Mouse (Mus musculus) brain, embryonic 14.5 days (tissue): ENCODE results near the gene Myo19.

Experiments used
- CTCF ChIP-seq: fragments of 200-500 bp; IDR thresholded peaks from 2 replicates; pipeline ENCODE4 v1.5.1; 2012; ENCODE audit warnings: inconsistent platforms, mild to moderate bottlenecking, moderate library complexity, borderline replicate concordance; ENCODE audit not compliant: insufficient read depth, insufficient read length; ENCODE audit errors: extremely low read depth
- POLR2A ChIP-seq: fragments of 200-500 bp; IDR thresholded peaks from 2 replicates; pipeline ENCODE4 v1.6.1; 2012; ENCODE audit warnings: mild to moderate bottlenecking, inconsistent platforms, borderline replicate concordance; ENCODE audit not compliant: poor library complexity, insufficient read depth, insufficient read length, severe bottlenecking; ENCODE audit errors: extremely low read depth

GRCm38 (mm10) chr11:84893113-84893512 is 13.2 kb downstream of the Myo19 start:
- TF ChIP-seq POLR2A, result no peak
- no peak for TF ChIP-seq CTCF
